Mouse (Mus musculus): ENCODE measurements around the gene Cd52. TPM values are rescaled to one million over a fixed set of nuclear protein-coding genes. Genes with fewer than 3 reads are reported as not detected.

Cd52 gene
- total and polyA plus RNA-seq, 3 experiments, result 1.3 to 21.1 (median 2.0) TPM

GRCm38 (mm10) chr4:134107730-134108129 is 12.8 kb upstream of the Cd52 start:
- Histone ChIP-seq H3K27me3 (ENCODE audit: insufficient read depth, low read length) (no peaks in the 10 kb centered on the region), H3K36me3 (replicated peaks) (peaks cover 51% of the 10 kb centered on the region), H3K4me1 (ENCODE audit: insufficient read depth, low read depth, low read length) (peaks cover 84% of the 10 kb centered on the region), H3K9me3 (replicated peaks) (no peaks in the 10 kb centered on the region), H3K4me3 (ENCODE audit: low read depth, low read length) (no peak overlapping the region; the same call in 1 of the 2 replicates)
- TF ChIP-seq TAL1 (conservative IDR thresholded peaks at IDR 0.05; ENCODE audit: low read depth, low read length) (no peak), GATA1 (IDR thresholded peaks at IDR 0.05; ENCODE audit: borderline replicate concordance, low read length) (no peak), POLR2AphosphoS5 (IDR thresholded peaks at IDR 0.05; ENCODE audit: insufficient replicate concordance, low read depth, low read length) (no peak), GATA2 (IDR thresholded peaks at IDR 0.05; ENCODE audit: borderline replicate concordance, low read depth, low read length) (no peak), CTCF (IDR thresholded peaks at IDR 0.05; ENCODE audit: low read depth, low read length) (no peak)
- no peak for DNase-seq (ENCODE audit: low spot score)
- ATAC-seq (ENCODE audit: extremely low read depth, insufficient number of reproducible peaks, low FRiP score, poor library complexity, severe bottlenecking), result no peak

GRCm38 (mm10) chr4:134106105-134106504 is 11.2 kb upstream of the Cd52 start:
- peaks cover 36% of the 10 kb centered on the region for H3K36me3 ChIP-seq (replicated peaks)
- ATAC-seq (ENCODE audit: extremely low read depth, insufficient number of reproducible peaks, low FRiP score, poor library complexity, severe bottlenecking) (peak; percentile 89), DNase-seq (ENCODE audit: low spot score) (peak; percentile 83)
- peaks cover 74% of the 10 kb centered on the region for H3K4me1 ChIP-seq (ENCODE audit: insufficient read depth, low read depth, low read length)
- H3K9me3 ChIP-seq (replicated peaks), result no peaks in the 10 kb centered on the region
- H3K4me3 ChIP-seq (ENCODE audit: low read depth, low read length), result peak overlapping the region; percentile 62; the same call in 1 of the 2 replicates
- no peaks in the 10 kb centered on the region for H3K27me3 ChIP-seq (ENCODE audit: insufficient read depth, low read length)
- peak; percentile 44; the same call in 1 of the 2 replicates for TF ChIP-seq GATA2 (IDR thresholded peaks at IDR 0.05; ENCODE audit: borderline replicate concordance, low read depth, low read length)
- TF ChIP-seq TAL1 (conservative IDR thresholded peaks at IDR 0.05; ENCODE audit: low read depth, low read length), result peak; percentile 91
- no peak for TF ChIP-seq CTCF (IDR thresholded peaks at IDR 0.05; ENCODE audit: low read depth, low read length)

GRCm38 (mm10) chr4:134102742-134103119 is 7.8 kb upstream of the Cd52 start:
- H3K4me1 ChIP-seq (ENCODE audit: insufficient read depth, low read depth, low read length), result peaks cover 58% of the 10 kb centered on the region
- no peak for TF ChIP-seq GATA1 (IDR thresholded peaks at IDR 0.05; ENCODE audit: borderline replicate concordance, low read length)
- TF ChIP-seq POLR2AphosphoS5 (IDR thresholded peaks at IDR 0.05; ENCODE audit: insufficient replicate concordance, low read depth, low read length), result no peak
- TF ChIP-seq CTCF (IDR thresholded peaks at IDR 0.05; ENCODE audit: low read depth, low read length), result no peak
- TF ChIP-seq GATA2 (IDR thresholded peaks at IDR 0.05; ENCODE audit: borderline replicate concordance, low read depth, low read length), result no peak
- no peak for TF ChIP-seq TAL1 (conservative IDR thresholded peaks at IDR 0.05; ENCODE audit: low read depth, low read length)
- H3K27me3 ChIP-seq (ENCODE audit: insufficient read depth, low read length), result 0 out of 2 replicates have a peak, but pooled peaks cover 3% of the 10 kb centered on the region

GRCm38 (mm10) chr4:134101979-134102741 is 7.3 kb upstream of the Cd52 start, which contains the start of gene Ubxn11:
Ubxn11 (plus strand) TSS chr4:134102570.
- peak; percentile 93 for DNase-seq (ENCODE audit: low spot score)
- peak; percentile 76 for ATAC-seq (ENCODE audit: extremely low read depth, insufficient number of reproducible peaks, low FRiP score, poor library complexity, severe bottlenecking)
- no peaks in the 10 kb centered on the region for H3K9me3 ChIP-seq (replicated peaks)
- H3K27me3 ChIP-seq (ENCODE audit: insufficient read depth, low read length), result 0 out of 2 replicates have a peak, but pooled peaks cover 3% of the 10 kb centered on the region
- peak within 1 kb of the TSS; percentile 93 for H3K4me3 ChIP-seq (ENCODE audit: low read depth, low read length)
- H3K4me1 ChIP-seq (ENCODE audit: insufficient read depth, low read depth, low read length), result peaks cover 56% of the 10 kb centered on the region
- peaks cover 5% of the 10 kb centered on the region for H3K36me3 ChIP-seq (replicated peaks)
- TF ChIP-seq TAL1 (conservative IDR thresholded peaks at IDR 0.05; ENCODE audit: low read depth, low read length) (no peak), GATA1 (IDR thresholded peaks at IDR 0.05; ENCODE audit: borderline replicate concordance, low read length) (no peak), POLR2AphosphoS5 (IDR thresholded peaks at IDR 0.05; ENCODE audit: insufficient replicate concordance, low read depth, low read length) (no peak), GATA2 (IDR thresholded peaks at IDR 0.05; ENCODE audit: borderline replicate concordance, low read depth, low read length) (no peak), CTCF (IDR thresholded peaks at IDR 0.05; ENCODE audit: low read depth, low read length) (no peak)

More at GRCm38 (mm10) chr4:134102742-134103119, 7.8 kb upstream of the Cd52 start:
- ATAC-seq (ENCODE audit: extremely low read depth, insufficient number of reproducible peaks, low FRiP score, poor library complexity, severe bottlenecking) (no peak), DNase-seq (ENCODE audit: low spot score) (no peak)
- peak overlapping the region; percentile 93 for H3K4me3 ChIP-seq (ENCODE audit: low read depth, low read length)
- H3K36me3 ChIP-seq (replicated peaks), result peaks cover 7% of the 10 kb centered on the region
- H3K9me3 ChIP-seq (replicated peaks), result no peaks in the 10 kb centered on the region

- no peak for DNase-seq (ENCODE audit: low spot score)
- peaks cover 4% of the 10 kb centered on the region for H3K36me3 ChIP-seq (replicated peaks)
- H3K9me3 ChIP-seq (replicated peaks), result no peaks in the 10 kb centered on the region
- no peak overlapping the region for H3K4me3 ChIP-seq (ENCODE audit: low read depth, low read length)
- ATAC-seq (ENCODE audit: extremely low read depth, insufficient number of reproducible peaks, low FRiP score, poor library complexity, severe bottlenecking), result no peak
- TF ChIP-seq CTCF (IDR thresholded peaks at IDR 0.05; ENCODE audit: low read depth, low read length), result no peak
- no peak for TF ChIP-seq GATA2 (IDR thresholded peaks at IDR 0.05; ENCODE audit: borderline replicate concordance, low read depth, low read length)
- no peak for TF ChIP-seq GATA1 (IDR thresholded peaks at IDR 0.05; ENCODE audit: borderline replicate concordance, low read length)
- TF ChIP-seq POLR2AphosphoS5 (IDR thresholded peaks at IDR 0.05; ENCODE audit: insufficient replicate concordance, low read depth, low read length), result no peak
- no peak for TF ChIP-seq TAL1 (conservative IDR thresholded peaks at IDR 0.05; ENCODE audit: low read depth, low read length)
- H3K27me3 ChIP-seq (ENCODE audit: insufficient read depth, low read length), result 0 out of 2 replicates have a peak, but pooled peaks cover 3% of the 10 kb centered on the region
- peaks cover 52% of the 10 kb centered on the region for H3K4me1 ChIP-seq (ENCODE audit: insufficient read depth, low read depth, low read length)
These were observed 5.4 kb upstream of the Cd52 start for GRCm38 (mm10) chr4:134100245-134100644.

- Histone ChIP-seq H3K27me3 (ENCODE audit: insufficient read depth, low read length) (peaks cover 8% of the 10 kb centered on the region; the same call in 1 of the 2 replicates), H3K36me3 (replicated peaks) (no peaks in the 10 kb centered on the region), H3K4me1 (ENCODE audit: insufficient read depth, low read depth, low read length) (peaks cover 53% of the 10 kb centered on the region), H3K4me3 (ENCODE audit: low read depth, low read length) (no peak overlapping the region), H3K9me3 (replicated peaks) (no peaks in the 10 kb centered on the region)
- DNase-seq (ENCODE audit: low spot score) (no peak), ATAC-seq (ENCODE audit: extremely low read depth, insufficient number of reproducible peaks, low FRiP score, poor library complexity, severe bottlenecking) (no peak)
- TF ChIP-seq GATA2 (IDR thresholded peaks at IDR 0.05; ENCODE audit: borderline replicate concordance, low read depth, low read length) (no peak), POLR2AphosphoS5 (IDR thresholded peaks at IDR 0.05; ENCODE audit: insufficient replicate concordance, low read depth, low read length) (no peak), CTCF (IDR thresholded peaks at IDR 0.05; ENCODE audit: low read depth, low read length) (no peak), GATA1 (IDR thresholded peaks at IDR 0.05; ENCODE audit: borderline replicate concordance, low read length) (no peak), TAL1 (conservative IDR thresholded peaks at IDR 0.05; ENCODE audit: low read depth, low read length) (no peak)
These were observed 3.7 kb upstream of the Cd52 start for GRCm38 (mm10) chr4:134098628-134099027.

All from G1E (cell line).